Mouse (Mus musculus) spleen, adult 2 months (tissue): ENCODE data around the gene Zbtb25.

Experiments
- CTCF ChIP-seq: fragments of 200-500 bp; IDR thresholded peaks from 2 replicates; pipeline ENCODE4 v1.5.1; 2011; ENCODE audit warnings: mild to moderate bottlenecking, inconsistent platforms; ENCODE audit not compliant: insufficient read depth, insufficient read length, insufficient replicate concordance; ENCODE audit errors: extremely low read depth
- POLR2A ChIP-seq: fragments of 200-500 bp; IDR thresholded peaks from 2 replicates; pipeline ENCODE4 v1.6.1; 2011; ENCODE audit warnings: low read depth, low read length, inconsistent platforms

- TF ChIP-seq CTCF, result no peak
- no peak for TF ChIP-seq POLR2A
These were observed 37.8 kb upstream of the Zbtb25 start for GRCm38 (mm10) chr12:76407184-76407583.
